Mouse (Mus musculus): ENCODE results near the gene Gm5901. TPM values are rescaled to one million over a fixed set of nuclear protein-coding genes. Genes with fewer than 3 reads are reported as not detected.

The Gm5901 gene
- total and polyA plus RNA-seq, 2 experiments from 2014 or later = not detected

- Histone ChIP-seq H3K36me3 (replicated peaks; ENCODE audit: control insufficient read depth, insufficient read depth, low read length) (peaks cover 30% of the 10 kb centered on the region), H3K4me1 (ENCODE audit: control insufficient read depth, insufficient read depth) (0 out of 2 replicates have a peak, but pooled peaks cover 14% of the 10 kb centered on the region), H3K9ac (replicated peaks; ENCODE audit: low read depth, low read length) (no peak overlapping the region), H3K27me3 (ENCODE audit: control insufficient read depth, insufficient read depth, low read length) (no peaks in the 10 kb centered on the region), H3K4me2 (ENCODE audit: low read depth, low read length) (no peak overlapping the region), H3K27ac (ENCODE audit: low read depth) (peak overlapping the region; percentile 53; the same call in 1 of the 2 replicates), H3K4me3 (ENCODE audit: low read depth, low read length) (no peak overlapping the region), H3K9me3 (replicated peaks; ENCODE audit: control insufficient read depth, low read length) (no peaks in the 10 kb centered on the region)
- ATAC-seq (ENCODE audit: insufficient read depth, low read depth) (no peak), DNase-seq (ENCODE audit: low spot score) (no peak)
- TF ChIP-seq CTCF (IDR thresholded peaks at IDR 0.05; ENCODE audit: low read depth) (no peak), EP300 (IDR thresholded peaks at IDR 0.05; ENCODE audit: low read depth) (no peak)
- 75% methylated on average over 3 of the region's 3 CpGs for WGBS
Measured at GRCm38 (mm10) chr7:105373976-105374375, 862 bp upstream of the Gm5901 start.

DNA sequence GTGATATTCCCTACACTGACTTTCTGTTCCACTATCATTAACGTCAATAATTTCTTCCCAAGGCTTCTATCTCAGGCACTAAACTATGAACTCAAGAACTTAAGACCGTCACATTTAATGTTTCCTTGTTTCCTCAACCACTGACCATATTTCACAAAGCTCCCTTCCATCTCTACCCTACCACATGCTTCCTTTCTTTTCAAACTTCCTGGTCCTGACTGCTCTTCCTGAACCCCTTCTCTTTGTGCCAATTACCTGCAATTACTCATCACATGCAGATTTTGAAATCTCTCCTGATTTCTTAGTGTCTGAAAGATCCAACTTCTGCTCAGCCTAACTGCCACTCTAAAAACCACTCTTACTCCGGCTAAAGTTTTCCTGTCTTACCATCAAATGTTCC, 5.5 kb downstream of the Gm5901 start:
- Histone ChIP-seq H3K9me3 (replicated peaks; ENCODE audit: control insufficient read depth, low read length) (no peaks in the 10 kb centered on the region), H3K27ac (ENCODE audit: low read depth) (no peak overlapping the region), H3K4me2 (ENCODE audit: low read depth, low read length) (no peak overlapping the region), H3K4me3 (ENCODE audit: low read depth, low read length) (no peak overlapping the region), H3K27me3 (ENCODE audit: control insufficient read depth, insufficient read depth, low read length) (no peaks in the 10 kb centered on the region), H3K9ac (replicated peaks; ENCODE audit: low read depth, low read length) (no peak overlapping the region), H3K4me1 (ENCODE audit: control insufficient read depth, insufficient read depth) (no peaks in the 10 kb centered on the region), H3K36me3 (replicated peaks; ENCODE audit: control insufficient read depth, insufficient read depth, low read length) (peaks cover 83% of the 10 kb centered on the region)
- TF ChIP-seq CTCF (IDR thresholded peaks at IDR 0.05; ENCODE audit: low read depth) = no peak
- no peak for TF ChIP-seq EP300 (IDR thresholded peaks at IDR 0.05; ENCODE audit: low read depth)
- WGBS = 94% methylated on average over 3 of the region's 3 CpGs
- DNase-seq (ENCODE audit: low spot score) (no peak), ATAC-seq (ENCODE audit: insufficient read depth, low read depth) (no peak)

- Histone ChIP-seq H3K9me3 (replicated peaks; ENCODE audit: control insufficient read depth, low read length) (no peaks in the 10 kb centered on the region), H3K27ac (ENCODE audit: low read depth) (no peak overlapping the region), H3K4me3 (ENCODE audit: low read depth, low read length) (no peak overlapping the region), H3K4me1 (ENCODE audit: control insufficient read depth, insufficient read depth) (no peaks in the 10 kb centered on the region), H3K9ac (replicated peaks; ENCODE audit: low read depth, low read length) (no peak overlapping the region), H3K27me3 (ENCODE audit: control insufficient read depth, insufficient read depth, low read length) (no peaks in the 10 kb centered on the region), H3K36me3 (replicated peaks; ENCODE audit: control insufficient read depth, insufficient read depth, low read length) (peaks cover 64% of the 10 kb centered on the region), H3K4me2 (ENCODE audit: low read depth, low read length) (no peak overlapping the region)
- TF ChIP-seq EP300 (IDR thresholded peaks at IDR 0.05; ENCODE audit: low read depth) = no peak
- ATAC-seq (ENCODE audit: insufficient read depth, low read depth) (no peak), DNase-seq (ENCODE audit: low spot score) (no peak)
- WGBS = 86% methylated on average over 2 of the region's 2 CpGs
Measured at GRCm38 (mm10) chr7:105387696-105388095, 12.9 kb downstream of the Gm5901 start.

DNA sequence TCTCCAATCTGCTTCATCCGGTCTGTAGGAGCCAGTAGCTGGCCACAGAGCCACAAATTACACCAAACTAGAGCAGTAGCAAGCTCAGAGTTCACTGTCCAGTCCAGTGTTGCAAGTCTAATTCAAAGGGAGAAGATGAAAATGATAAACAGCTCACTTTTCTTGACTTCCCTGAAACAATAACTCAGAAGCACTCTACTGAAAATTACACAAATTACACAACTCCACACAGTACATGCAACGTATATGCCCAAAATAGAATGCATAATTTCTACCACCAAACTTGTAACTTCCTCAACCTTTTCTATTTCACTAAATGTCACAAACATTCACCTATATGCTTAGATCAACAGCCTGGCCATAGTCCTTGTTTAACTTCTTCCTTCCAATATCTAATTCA, 15.4 kb downstream of the Gm5901 start:
- H3K4me1 ChIP-seq (ENCODE audit: control insufficient read depth, insufficient read depth) = no peaks in the 10 kb centered on the region
- no peak overlapping the region for H3K4me2 ChIP-seq (ENCODE audit: low read depth, low read length)
- H3K27ac ChIP-seq (ENCODE audit: low read depth) = no peak overlapping the region
- H3K36me3 ChIP-seq (replicated peaks; ENCODE audit: control insufficient read depth, insufficient read depth, low read length) = peaks cover 42% of the 10 kb centered on the region
- ATAC-seq (ENCODE audit: insufficient read depth, low read depth) = no peak
- H3K27me3 ChIP-seq (ENCODE audit: control insufficient read depth, insufficient read depth, low read length) = no peaks in the 10 kb centered on the region
- no peak overlapping the region for H3K9ac ChIP-seq (replicated peaks; ENCODE audit: low read depth, low read length)
- no peak overlapping the region for H3K4me3 ChIP-seq (ENCODE audit: low read depth, low read length)
- H3K9me3 ChIP-seq (replicated peaks; ENCODE audit: control insufficient read depth, low read length) = no peaks in the 10 kb centered on the region
- no peak for DNase-seq (ENCODE audit: low spot score)
- 84% methylated on average over 2 of the region's 2 CpGs for WGBS
- no peak for TF ChIP-seq CTCF (IDR thresholded peaks at IDR 0.05; ENCODE audit: low read depth)
- no peak for TF ChIP-seq EP300 (IDR thresholded peaks at IDR 0.05; ENCODE audit: low read depth)

DNA sequence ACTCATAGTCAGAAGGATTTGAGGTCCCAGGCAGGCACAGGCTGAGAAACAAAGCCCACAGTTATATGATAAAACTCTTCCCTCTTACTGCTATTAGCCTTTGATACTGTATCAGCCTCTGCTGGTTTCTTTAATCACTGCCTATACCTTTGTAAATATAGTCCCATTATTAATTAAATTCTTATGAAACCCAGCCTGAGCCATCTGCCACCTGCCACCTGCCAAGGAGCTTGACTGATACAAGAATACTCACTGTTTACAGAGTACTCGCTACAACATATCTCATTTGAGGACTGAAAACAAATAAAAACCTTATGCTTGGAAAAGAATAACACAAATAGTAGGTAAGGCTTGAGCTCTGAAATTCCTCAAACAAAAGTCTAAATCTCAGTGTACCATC, 19.8 kb downstream of the Gm5901 start:
- Histone ChIP-seq H3K4me1 (ENCODE audit: control insufficient read depth, insufficient read depth) (0 out of 2 replicates have a peak, but pooled peaks cover 5% of the 10 kb centered on the region), H3K9me3 (replicated peaks; ENCODE audit: control insufficient read depth, low read length) (no peaks in the 10 kb centered on the region), H3K27me3 (ENCODE audit: control insufficient read depth, insufficient read depth, low read length) (no peaks in the 10 kb centered on the region), H3K36me3 (replicated peaks; ENCODE audit: control insufficient read depth, insufficient read depth, low read length) (peaks cover 12% of the 10 kb centered on the region), H3K27ac (ENCODE audit: low read depth) (no peak overlapping the region), H3K4me3 (ENCODE audit: low read depth, low read length) (no peak overlapping the region), H3K9ac (replicated peaks; ENCODE audit: low read depth, low read length) (no peak overlapping the region), H3K4me2 (ENCODE audit: low read depth, low read length) (no peak overlapping the region)
- no peak for ATAC-seq (ENCODE audit: insufficient read depth, low read depth)
- 89% methylated on average over 1 of the region's 1 CpGs for WGBS
- no peak for DNase-seq (ENCODE audit: low spot score)
- TF ChIP-seq EP300 (IDR thresholded peaks at IDR 0.05; ENCODE audit: low read depth) (no peak), CTCF (IDR thresholded peaks at IDR 0.05; ENCODE audit: low read depth) (no peak)

GRCm38 (mm10) chr7:105395131-105395820, 20.4 kb downstream of the Gm5901 start:
- Histone ChIP-seq H3K27ac (ENCODE audit: low read depth) (no peak overlapping the region), H3K9me3 (replicated peaks; ENCODE audit: control insufficient read depth, low read length) (no peaks in the 10 kb centered on the region), H3K4me3 (ENCODE audit: low read depth, low read length) (no peak overlapping the region), H3K36me3 (replicated peaks; ENCODE audit: control insufficient read depth, insufficient read depth, low read length) (peaks cover 5% of the 10 kb centered on the region; the same call in 1 of the 2 replicates), H3K27me3 (ENCODE audit: control insufficient read depth, insufficient read depth, low read length) (no peaks in the 10 kb centered on the region), H3K4me1 (ENCODE audit: control insufficient read depth, insufficient read depth) (0 out of 2 replicates have a peak, but pooled peaks cover 5% of the 10 kb centered on the region), H3K9ac (replicated peaks; ENCODE audit: low read depth, low read length) (no peak overlapping the region), H3K4me2 (ENCODE audit: low read depth, low read length) (no peak overlapping the region)
- ATAC-seq (ENCODE audit: insufficient read depth, low read depth) (no peak), DNase-seq (ENCODE audit: low spot score) (no peak)
- no peak for TF ChIP-seq EP300 (IDR thresholded peaks at IDR 0.05; ENCODE audit: low read depth)
- TF ChIP-seq CTCF (IDR thresholded peaks at IDR 0.05; ENCODE audit: low read depth) = no peak

Measured in heart, postnatal 0 days (tissue).